Mouse (Mus musculus): ENCODE measurements around the gene Crb2. TPM values are rescaled to one million over a fixed set of nuclear protein-coding genes. Genes with fewer than 3 reads are reported as not detected.

Crb2 gene
- total and polyA plus RNA-seq, 3 experiments, result not detected

DNA sequence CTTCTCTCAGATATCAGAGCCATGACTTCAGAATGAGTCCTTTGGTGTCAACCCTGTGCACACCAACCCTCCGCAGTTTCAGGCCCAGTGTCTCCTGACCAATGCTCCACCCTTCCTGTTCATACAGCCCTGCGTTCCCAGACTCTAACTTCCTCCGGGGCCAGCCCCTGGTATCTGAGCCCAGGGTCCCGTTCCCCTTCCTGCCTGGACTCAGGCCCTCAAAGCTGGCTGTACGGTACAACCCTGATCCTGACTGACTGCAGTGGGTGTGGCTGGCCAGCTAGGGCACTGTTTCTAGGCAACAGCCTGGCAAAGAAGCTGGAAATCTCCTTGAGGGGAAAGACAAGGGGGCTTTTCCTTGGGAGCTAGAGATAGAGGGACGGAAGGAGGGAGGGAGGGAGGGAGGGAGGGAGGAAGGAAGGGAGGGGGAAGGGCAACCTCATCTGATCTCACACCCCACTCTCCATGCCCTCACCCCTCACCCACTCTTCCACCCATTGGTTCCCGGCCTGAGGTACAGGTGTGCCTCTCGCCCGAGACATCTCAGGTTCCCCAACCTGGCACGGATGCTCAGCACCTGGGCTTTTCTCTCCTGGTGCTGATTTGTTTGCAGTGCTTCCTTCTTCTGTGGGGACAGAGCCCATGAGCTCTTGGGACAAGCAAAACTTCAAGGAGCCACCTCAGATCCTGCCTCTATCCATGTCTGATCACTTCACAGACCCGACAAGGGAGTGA, 9.9 kb upstream of the Crb2 start:
- DNase-seq (ENCODE audit: low read depth, low spot score), result no peak
- Histone ChIP-seq H3K4me3 (ENCODE audit: control insufficient read depth in 1 of 2, insufficient read depth in 1 of 2, low read depth in 2 of 2, low read length in 2 of 2) (no peak overlapping the region), H3K9me3 (replicated peaks; ENCODE audit: insufficient read depth, low read length) (no peaks in the 10 kb centered on the region), H3K27me3 (ENCODE audit: control insufficient read depth in 1 of 2, insufficient read depth in 2 of 2, low read length in 2 of 2) (no peaks in the 10 kb centered on the region), H3K36me3 (ENCODE audit: control insufficient read depth in 1 of 2, insufficient read depth in 2 of 2, low read length in 2 of 2) (no peaks in the 10 kb centered on the region), H3K9ac (ENCODE audit: control insufficient read depth, low read depth, low read length, poor library complexity, severe bottlenecking) (no peak overlapping the region), H3K27ac (ENCODE audit: control insufficient read depth, low read depth, low read length) (no peak overlapping the region), H3K79me2 (ENCODE audit: control insufficient read depth, insufficient read depth, low read length, poor library complexity) (no peaks in the 10 kb centered on the region), H3K4me1 (ENCODE audit: control insufficient read depth in 1 of 2, insufficient read depth in 2 of 2, low read length in 2 of 2) (no peaks in the 10 kb centered on the region; a peak in 1 of 4 replicates)
- TF ChIP-seq NELFE (IDR thresholded peaks at IDR 0.05; ENCODE audit: low read depth, low read length) (no peak), ETS1 (IDR thresholded peaks at IDR 0.05; ENCODE audit: low read depth, low read length) (no peak), UBTF (IDR thresholded peaks at IDR 0.05; ENCODE audit: borderline replicate concordance, insufficient read depth, low read depth, low read length) (no peak)

DNA sequence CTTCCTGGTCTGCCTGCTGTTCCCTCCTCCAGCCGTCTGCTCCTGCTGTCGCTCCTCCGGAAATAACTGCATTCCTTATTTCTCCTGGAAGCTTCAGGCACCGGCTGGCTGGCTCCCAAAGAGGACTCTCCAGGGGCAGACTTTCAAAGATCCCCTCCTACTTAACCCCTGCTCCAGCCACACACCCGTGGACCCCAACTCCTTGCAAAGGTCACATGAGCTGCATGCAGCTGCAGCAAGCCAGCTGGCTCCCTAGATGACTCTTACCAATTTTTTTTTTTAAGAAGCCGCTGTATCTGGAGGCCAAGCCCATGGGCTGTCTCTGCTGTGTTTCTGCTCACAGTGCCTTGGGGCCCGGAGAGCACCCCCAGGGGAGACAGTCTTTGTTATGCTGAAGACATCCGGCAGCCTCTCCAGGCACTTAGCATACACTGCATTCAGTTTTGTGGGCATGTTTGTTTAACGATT, 8.9 kb upstream of the Crb2 start:
- no peaks in the 10 kb centered on the region for H3K36me3 ChIP-seq (ENCODE audit: control insufficient read depth in 1 of 2, insufficient read depth in 2 of 2, low read length in 2 of 2)
- no peak overlapping the region for H3K4me3 ChIP-seq (ENCODE audit: control insufficient read depth in 1 of 2, insufficient read depth in 1 of 2, low read depth in 2 of 2, low read length in 2 of 2)
- DNase-seq (ENCODE audit: low read depth, low spot score), result no peak
- no peak overlapping the region for H3K27ac ChIP-seq (ENCODE audit: control insufficient read depth, low read depth, low read length)
- H3K9me3 ChIP-seq (replicated peaks; ENCODE audit: insufficient read depth, low read length), result no peaks in the 10 kb centered on the region
- no peaks in the 10 kb centered on the region for H3K27me3 ChIP-seq (ENCODE audit: control insufficient read depth in 1 of 2, insufficient read depth in 2 of 2, low read length in 2 of 2)
- TF ChIP-seq POLR2AphosphoS2 (IDR thresholded peaks at IDR 0.05; ENCODE audit: low read length) (no peak), RAD21 (IDR thresholded peaks at IDR 0.05; ENCODE audit: low read depth, low read length) (no peak), GABPA (IDR thresholded peaks at IDR 0.05; ENCODE audit: low read depth, low read length) (no peak), CTCF (IDR thresholded peaks at IDR 0.05 in 2 of 3, conservative IDR thresholded peaks at IDR 0.05 in 1 of 3; ENCODE audit: control insufficient read depth in 1 of 3, insufficient read depth in 1 of 3, low read depth in 2 of 3, low read length in 3 of 3, poor library complexity in 1 of 3, severe bottlenecking in 1 of 3) (no peak), BHLHE40 (IDR thresholded peaks at IDR 0.05; ENCODE audit: borderline replicate concordance, low read depth, low read length) (no peak), SMC3 (IDR thresholded peaks at IDR 0.05; ENCODE audit: low read depth, low read length) (no peak), USF2 (IDR thresholded peaks at IDR 0.05; ENCODE audit: borderline replicate concordance in 1 of 2, insufficient read depth in 1 of 2, low read depth in 1 of 2, low read length in 2 of 2) (no peak), EP300 (IDR thresholded peaks at IDR 0.05; ENCODE audit: low read depth in 1 of 2, low read length in 2 of 2) (no peak), MAZ (IDR thresholded peaks at IDR 0.05; ENCODE audit: low read depth, low read length) (no peak), TCF12 (IDR thresholded peaks at IDR 0.05; ENCODE audit: low read depth, low read length) (no peak), ETS1 (IDR thresholded peaks at IDR 0.05; ENCODE audit: low read depth, low read length) (no peak), TAL1 (IDR thresholded peaks at IDR 0.05; ENCODE audit: low read length) (no peak), NRF1 (IDR thresholded peaks at IDR 0.05; ENCODE audit: insufficient read depth, low read depth, low read length, poor library complexity, severe bottlenecking) (no peak), MYB (IDR thresholded peaks at IDR 0.05; ENCODE audit: low read depth, low read length) (no peak), ZKSCAN1 (IDR thresholded peaks at IDR 0.05; ENCODE audit: low read depth, low read length) (no peak), NELFE (IDR thresholded peaks at IDR 0.05; ENCODE audit: low read depth, low read length) (no peak), MEF2A (IDR thresholded peaks at IDR 0.05; ENCODE audit: extremely low read depth, insufficient replicate concordance, low read depth, low read length, poor library complexity, severe bottlenecking) (no peak), MAFK (IDR thresholded peaks at IDR 0.05; ENCODE audit: borderline replicate concordance, low read depth, low read length) (no peak)
- H3K4me1 ChIP-seq (ENCODE audit: control insufficient read depth in 1 of 2, insufficient read depth in 2 of 2, low read length in 2 of 2), result no peaks in the 10 kb centered on the region; a peak in 1 of 4 replicates
- H3K9ac ChIP-seq (ENCODE audit: control insufficient read depth, low read depth, low read length, poor library complexity, severe bottlenecking), result no peak overlapping the region
- no peaks in the 10 kb centered on the region for H3K79me2 ChIP-seq (ENCODE audit: control insufficient read depth, insufficient read depth, low read length, poor library complexity)
